16 mouse cellular contexts compared by ENCODE assay signal in genomic region chr6:128159092-128159491, GRCm38 (mm10).
"Had no signal": no experiment of that assay in that cellular context is flagged by ENCODE, and none has a peak within 500 bp of the region (broad histone marks: within the 10 kb centered on the region; RNA-seq: fewer than 3 reads in every experiment).

No protein-coding gene starts in this region.

- DNase-seq: kidney, adult 18-20 months; kidney, postnatal 10 days; kidney, postnatal 4 days; lung, adult 2 months; lung, postnatal 36 days; right cerebral cortex, postnatal 4 days; spleen, adult 18-20 months; thymus, adult 2 months; thymus, postnatal 25 days had no signal

- H3K27me3 ChIP-seq: liver, embryonic 15.5 days; midbrain, embryonic 13.5 days; neural tube, embryonic 15.5 days had no signal

- H3K36me3 ChIP-seq: limb, embryonic 10.5 days; liver, embryonic 15.5 days; midbrain, embryonic 13.5 days; neural tube, embryonic 15.5 days had no signal

- H3K9me3 ChIP-seq: limb, embryonic 10.5 days; liver, embryonic 15.5 days; midbrain, embryonic 13.5 days; neural tube, embryonic 15.5 days had no signal

- H3K4me2 ChIP-seq: liver, embryonic 11.5 days; liver, embryonic 15.5 days; midbrain, embryonic 13.5 days had no signal

- H3K27ac ChIP-seq: limb, embryonic 10.5 days; liver, embryonic 15.5 days; midbrain, embryonic 13.5 days; neural tube, embryonic 15.5 days had no signal

- H3K4me3 ChIP-seq: limb, embryonic 10.5 days; liver, embryonic 15.5 days; midbrain, embryonic 13.5 days; myocyte; neural tube, embryonic 15.5 days had no signal

- ATAC-seq: lung, postnatal 0 days; midbrain, embryonic 13.5 days had no signal

- H3K9ac ChIP-seq: liver, embryonic 15.5 days; midbrain, embryonic 13.5 days; neural tube, embryonic 15.5 days had no signal

- H3K4me1 ChIP-seq: limb, embryonic 10.5 days; midbrain, embryonic 13.5 days had no signal
